In genomic region chr16:34991365-34991764, GRCm38 (mm10) we compare ENCODE assay signal across 14 mouse cellular contexts.
"Had no signal": no experiment of that assay in that cellular context is flagged by ENCODE, and none has a peak within 500 bp of the region (broad histone marks: within the 10 kb centered on the region; RNA-seq: fewer than 3 reads in every experiment).

No protein-coding gene starts in this region.

- H3K27me3 ChIP-seq: liver, embryonic 13.5 days; liver, embryonic 15.5 days; lung, embryonic 15.5 days; midbrain, embryonic 13.5 days; midbrain, embryonic 15.5 days; neural tube, embryonic 12.5 days had no signal

- H3K27ac ChIP-seq: liver, embryonic 13.5 days; liver, embryonic 15.5 days; lung, embryonic 15.5 days; midbrain, embryonic 13.5 days; midbrain, embryonic 15.5 days; neural tube, embryonic 12.5 days had no signal

- H3K36me3 ChIP-seq: liver, embryonic 13.5 days; liver, embryonic 15.5 days; midbrain, embryonic 13.5 days; midbrain, embryonic 15.5 days; neural tube, embryonic 12.5 days had no signal

- ATAC-seq: liver, postnatal 0 days; midbrain, embryonic 13.5 days; midbrain, embryonic 15.5 days had no signal

- H3K9ac ChIP-seq: liver, embryonic 13.5 days; liver, embryonic 15.5 days; liver, postnatal 0 days; lung, embryonic 15.5 days; midbrain, embryonic 13.5 days; midbrain, embryonic 15.5 days; neural tube, embryonic 12.5 days had no signal

- H3K9me3 ChIP-seq: liver, embryonic 13.5 days; liver, embryonic 15.5 days; lung, embryonic 15.5 days; midbrain, embryonic 13.5 days; midbrain, embryonic 15.5 days; neural tube, embryonic 12.5 days had no signal

- H3K4me3 ChIP-seq: liver, embryonic 13.5 days; liver, embryonic 15.5 days; lung, embryonic 15.5 days; midbrain, embryonic 13.5 days; midbrain, embryonic 15.5 days; neural tube, embryonic 12.5 days had no signal

- DNase-seq: liver, embryonic 13.5 days; liver, postnatal 0 days; lung, adult 2 months; lung, postnatal 10 days; lung, postnatal 4 days; right cerebral cortex, postnatal 14 days; thymus, adult 2 months; thymus, postnatal 36 days had no signal

- H3K4me2 ChIP-seq: liver, embryonic 13.5 days; liver, embryonic 15.5 days; lung, embryonic 15.5 days; midbrain, embryonic 11.5 days; midbrain, embryonic 13.5 days; midbrain, embryonic 15.5 days; neural tube, embryonic 12.5 days had no signal

- H3K4me1 ChIP-seq: liver, embryonic 13.5 days; midbrain, embryonic 13.5 days; midbrain, embryonic 15.5 days had no signal
